Mouse (Mus musculus) frontal cortex, postnatal 36 days (tissue): Measurements from ENCODE around the gene Olfr1130.
"Not testable (repeated sequence)": the region's sequence is repeated elsewhere in the genome, so short reads cannot be mapped to it uniquely, and the experiment has no call there.

Experiments
- DNase-seq, 2 experiments: peaks; one replicate each; pipeline ENCODE4 v3.0.0; 2022; ENCODE audit warnings: low spot score in 2 of 2

The Olfr1130 gene

DNA sequence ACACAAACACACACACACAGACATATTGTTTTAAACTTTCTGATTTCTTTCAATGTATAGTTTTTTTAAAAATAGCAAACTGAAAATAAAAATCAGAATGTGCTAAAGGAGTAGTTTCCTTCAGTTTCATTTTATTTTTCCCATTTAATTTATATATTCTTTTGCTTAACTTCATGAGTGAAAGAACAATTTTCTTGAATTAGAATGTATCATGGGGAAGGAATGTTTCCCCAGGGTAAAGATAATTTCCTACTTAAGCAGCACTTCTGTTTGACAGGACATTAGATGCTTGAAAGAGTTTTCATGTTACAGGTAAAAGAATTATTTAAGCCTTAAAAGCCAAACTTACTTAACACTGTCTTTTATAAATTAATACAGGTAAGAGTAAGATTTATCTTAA is at the start of gene Olfr1130:
TSS of gene Olfr1130 (plus strand) at position 301 of the 400 bp plus-strand sequence.
- DNase-seq, result not testable (repeated sequence)

DNA sequence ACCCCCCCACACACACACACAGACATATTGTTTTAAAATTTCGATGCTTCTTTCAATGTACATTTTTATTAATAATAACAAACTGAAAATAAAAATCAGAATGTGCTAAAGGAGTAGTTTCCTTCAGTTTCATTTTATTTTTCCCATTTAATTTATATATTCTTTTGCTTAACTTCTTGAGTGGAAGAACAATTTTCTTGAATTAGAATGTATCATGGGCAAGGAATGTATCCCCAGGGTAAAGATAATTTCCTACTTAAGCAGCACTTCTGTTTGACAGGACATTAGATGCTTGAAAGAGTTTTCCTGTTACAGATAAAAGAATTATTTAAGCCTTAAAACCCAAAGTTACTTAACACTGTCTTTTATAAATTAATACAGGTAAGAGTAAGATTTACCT is 32.4 kb upstream of the Olfr1130 start, which contains the start of gene Olfr1129:
TSS of gene Olfr1129 (plus strand) at position 301 of the 400 bp plus-strand sequence.
- not testable (repeated sequence) for DNase-seq

DNA sequence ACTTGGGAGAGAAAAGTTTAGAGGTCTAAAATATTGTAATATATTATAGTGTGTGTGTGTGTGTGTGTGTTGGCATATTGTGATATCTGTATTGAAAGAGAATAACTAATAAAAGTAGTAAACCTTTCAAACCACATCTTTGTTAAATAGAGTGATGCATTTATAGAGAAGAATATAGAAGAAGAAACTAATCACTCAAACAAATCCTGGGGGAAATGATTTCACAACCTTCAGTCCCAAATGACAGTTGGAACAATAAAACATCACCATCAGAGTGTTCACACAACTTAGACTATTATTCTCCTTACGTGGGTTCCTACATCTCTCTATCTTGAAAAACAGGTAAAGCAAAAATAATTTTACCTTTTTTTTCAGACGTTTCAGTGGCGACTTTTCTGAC is 20.8 kb downstream of the Olfr1130 start, which contains the start of gene Olfr1131:
TSS of gene Olfr1131 (plus strand) at position 301 of the 400 bp plus-strand sequence.
- no peak for DNase-seq

DNA sequence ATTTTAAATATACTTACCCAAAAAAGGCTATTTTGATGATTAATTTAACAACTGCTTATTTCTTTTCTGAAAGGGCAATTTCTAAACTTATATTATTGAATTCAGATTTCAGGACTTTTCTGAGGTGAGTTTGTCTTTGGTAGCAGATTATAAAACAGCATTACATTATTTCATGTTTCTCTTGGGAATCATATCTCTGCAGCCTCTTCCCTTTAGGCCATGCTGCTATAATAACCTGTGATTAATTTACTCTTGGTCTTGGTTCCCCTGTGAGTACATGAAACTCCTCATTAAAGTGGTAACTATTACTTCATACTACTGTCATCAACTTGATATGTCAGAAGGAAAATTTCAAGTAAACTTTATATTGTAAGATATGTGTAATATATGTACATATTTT is 31.4 kb downstream of the Olfr1130 start, which contains the start of gene Olfr1132:
TSS of gene Olfr1132 (minus strand) at position 101 of the 400 bp plus-strand sequence.
- no peak for DNase-seq

DNA sequence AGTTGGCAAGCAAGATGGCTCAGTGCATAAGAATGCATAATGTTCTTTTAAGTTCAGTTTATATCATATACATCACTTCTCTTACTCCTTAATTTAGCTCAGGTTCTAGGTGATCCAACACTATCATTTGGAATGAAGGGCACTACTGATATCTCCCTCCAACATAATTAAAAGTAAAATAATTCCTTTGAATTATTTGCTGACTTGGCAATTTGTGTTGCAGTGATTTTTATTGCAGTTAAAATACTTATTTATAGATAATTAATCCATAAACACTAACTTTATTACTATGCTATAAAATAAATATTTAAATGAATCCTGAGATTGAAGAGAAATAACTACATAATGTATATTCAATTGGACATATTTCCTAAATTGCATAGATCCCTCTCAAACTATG is 36.4 kb downstream of the Olfr1130 start:
- no peak for DNase-seq

DNA sequence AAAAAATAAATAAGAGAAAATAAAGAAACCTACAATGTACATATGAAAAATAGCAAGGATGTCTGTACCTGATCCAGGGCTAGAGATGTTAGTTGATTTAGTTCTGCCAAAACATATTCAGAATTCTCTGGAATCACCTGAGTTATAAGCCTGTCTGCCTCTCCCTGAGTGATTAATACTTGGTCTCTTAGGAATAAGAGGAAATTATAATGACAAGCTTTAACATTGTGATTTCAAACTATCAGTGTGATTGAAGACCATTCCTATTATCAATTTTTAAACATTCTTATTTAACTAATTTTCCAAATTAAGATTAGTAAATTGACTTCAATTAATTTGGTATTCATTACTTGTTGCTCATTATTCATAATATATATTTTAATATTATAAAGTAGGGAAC is 41.3 kb downstream of the Olfr1130 start, which contains the start of gene Olfr1133:
TSS of gene Olfr1133 (minus strand) at position 101 of the 400 bp plus-strand sequence.
- no peak for DNase-seq

DNA sequence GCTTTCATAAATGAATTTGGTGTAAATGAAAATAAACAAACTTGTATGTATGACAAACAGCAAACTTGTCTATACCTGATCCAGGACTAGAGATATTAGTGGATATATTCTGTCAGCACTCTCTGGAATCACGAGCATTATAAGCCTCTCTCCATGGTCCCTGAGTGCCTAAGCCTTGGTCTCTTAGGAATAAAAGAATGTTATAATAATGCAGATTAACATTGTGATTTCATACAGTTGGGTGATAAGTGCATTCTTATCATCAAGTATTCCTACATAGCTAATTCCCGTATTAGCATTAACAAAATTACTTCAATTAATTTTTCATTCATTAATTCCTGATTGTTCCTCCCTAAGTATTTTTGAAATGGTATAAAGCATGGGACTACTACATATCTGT is 52.3 kb downstream of the Olfr1130 start, which contains the start of gene Olfr1134:
TSS of gene Olfr1134 (minus strand) at position 101 of the 400 bp plus-strand sequence.
- DNase-seq, result no peak
